Mouse (Mus musculus) c-Kit-positive CD71-positive TER-119-negative erythroid progenitor cells, embryonic 14.5 days (primary cell): Measurements from ENCODE around the gene Traf5.

Experiments
- DNase-seq: peaks from one replicate; pipeline ENCODE4 v3.0.0-alpha.2; 2013; ENCODE audit warnings: low read depth

The Traf5 gene

GRCm38 (mm10) chr1:192062682-192063081 is 29.7 kb downstream of the Traf5 start:
- no peak for DNase-seq

GRCm38 (mm10) chr1:192061666-192062306 is 30.6 kb downstream of the Traf5 start:
- no peak for DNase-seq

- no peak for DNase-seq
Measured at GRCm38 (mm10) chr1:192058911-192059310, 33.4 kb downstream of the Traf5 start.

GRCm38 (mm10) chr1:192053726-192054125 is 38.6 kb downstream of the Traf5 start:
- no peak for DNase-seq

GRCm38 (mm10) chr1:192052986-192053385 is 39.4 kb downstream of the Traf5 start:
- DNase-seq, result no peak

DNA sequence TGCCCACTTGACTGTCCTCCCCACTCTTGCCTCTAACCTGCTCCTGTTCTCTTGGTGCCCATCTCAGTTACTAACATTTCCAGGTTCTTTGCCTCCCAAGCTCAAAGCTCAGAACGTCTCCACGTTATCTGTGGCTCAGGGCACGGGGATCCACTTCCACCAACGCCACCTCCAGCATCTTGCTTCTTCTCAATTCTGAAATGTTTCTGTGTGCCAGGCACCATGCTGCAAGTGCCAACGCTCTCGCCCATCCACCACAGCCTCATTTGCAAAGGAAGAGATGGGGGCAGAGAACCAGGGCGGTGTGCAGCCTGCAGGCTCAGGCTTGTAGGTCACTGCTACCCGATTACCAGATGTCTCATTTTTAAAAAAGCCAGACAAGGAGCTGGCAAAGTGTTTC is 39.9 kb downstream of the Traf5 start:
- no peak for DNase-seq

DNA sequence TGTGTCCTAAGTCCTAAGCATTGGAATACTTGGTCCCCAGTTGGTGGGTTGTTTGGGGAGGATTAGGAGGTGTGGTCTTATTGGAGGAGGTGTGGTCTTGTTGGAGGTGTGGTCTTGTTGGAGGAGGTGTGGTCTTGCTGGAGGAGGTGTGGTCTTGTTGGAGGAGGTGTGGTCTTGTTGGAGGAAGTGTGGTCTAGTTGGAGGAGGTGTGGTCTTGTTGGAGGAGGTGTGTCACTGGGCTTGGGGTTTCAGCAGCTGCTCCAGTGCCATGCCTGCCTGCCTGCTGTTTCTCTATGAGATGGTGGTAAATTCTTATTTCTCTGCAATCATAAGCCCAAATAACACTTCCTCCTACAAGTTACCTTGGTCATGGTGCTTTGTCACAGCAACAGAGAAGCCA is 93.3 kb downstream of the Traf5 start:
- no peak for DNase-seq

GRCm38 (mm10) chr1:191996621-191997185 is 95.7 kb downstream of the Traf5 start:
- no peak for DNase-seq

- no peak for DNase-seq
Measured at GRCm38 (mm10) chr1:191995916-191996315, 96.4 kb downstream of the Traf5 start.

DNA sequence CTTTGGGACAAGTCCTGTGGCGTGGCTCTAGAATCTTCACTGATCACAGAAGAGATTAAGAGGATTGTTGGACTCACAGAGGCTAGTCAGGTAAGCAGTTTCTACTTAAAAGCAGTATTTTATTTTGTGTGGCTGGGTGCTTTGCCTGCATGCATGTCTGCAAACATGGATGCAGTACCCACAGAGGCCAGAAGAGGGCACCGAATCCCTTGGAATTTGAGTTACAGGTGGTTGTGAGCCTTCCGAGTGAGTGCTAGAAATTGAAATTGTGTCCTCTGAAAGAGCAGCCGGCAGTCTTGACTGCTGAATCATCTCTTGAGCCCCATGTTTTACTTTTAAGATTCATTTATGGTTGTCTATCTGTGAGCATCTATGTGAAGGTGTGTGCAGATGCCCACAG is 96.9 kb downstream of the Traf5 start:
- peak; percentile 69 for DNase-seq

GRCm38 (mm10) chr1:191994476-191994875 is 97.9 kb downstream of the Traf5 start:
- peak; percentile 70 for DNase-seq

- DNase-seq, result no peak
Measured at GRCm38 (mm10) chr1:191992040-191992780, 100.1 kb downstream of the Traf5 start.

GRCm38 (mm10) chr1:191989994-191990393 is 102.4 kb downstream of the Traf5 start:
- DNase-seq, result peak; percentile 91

- DNase-seq, result no peak
Measured at GRCm38 (mm10) chr1:191989060-191989459, 103.3 kb downstream of the Traf5 start.

- no peak for DNase-seq
Measured at GRCm38 (mm10) chr1:191988646-191989045, 103.7 kb downstream of the Traf5 start.

- no peak for DNase-seq
Measured at GRCm38 (mm10) chr1:191987481-191987769, 104.9 kb downstream of the Traf5 start.

DNA sequence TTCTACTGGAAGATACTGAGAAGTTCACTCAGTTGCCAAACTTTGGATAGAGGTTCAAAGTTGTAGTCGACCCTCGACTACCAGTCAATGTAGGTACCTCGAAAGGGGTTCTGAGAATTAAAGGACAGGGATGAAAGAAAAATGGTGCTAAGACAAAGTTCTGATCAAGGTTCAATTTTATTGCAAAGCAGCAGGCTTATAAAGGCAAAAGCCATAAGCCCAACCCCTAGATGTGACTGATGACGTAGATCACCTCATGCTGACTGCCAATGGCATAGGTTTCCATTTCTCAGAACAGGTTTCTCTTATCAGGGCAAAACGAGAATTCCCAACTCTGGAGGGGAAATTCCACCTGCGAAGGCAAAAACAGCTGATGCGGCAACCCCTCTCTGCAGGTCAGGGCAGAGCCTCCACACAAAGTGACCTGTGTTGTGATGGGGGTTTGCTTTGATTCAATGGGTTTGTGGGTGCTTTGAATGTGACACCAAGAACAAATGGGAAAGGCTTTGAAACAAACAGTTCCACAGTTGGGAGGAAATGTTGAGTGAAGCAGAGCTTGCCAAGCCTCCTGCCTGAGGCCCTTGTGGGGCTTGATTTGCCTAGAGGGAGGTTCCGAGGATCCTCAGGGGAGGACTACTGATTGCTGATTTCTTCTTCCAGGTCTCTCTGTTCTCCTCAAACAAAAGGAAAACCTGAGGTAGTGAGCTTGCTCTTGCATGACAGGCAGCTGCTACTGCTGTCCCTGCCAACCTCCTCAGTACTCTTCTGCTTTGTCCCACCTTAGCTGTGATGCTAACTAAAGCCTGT is 105.5 kb downstream of the Traf5 start:
- no peak for DNase-seq

DNA sequence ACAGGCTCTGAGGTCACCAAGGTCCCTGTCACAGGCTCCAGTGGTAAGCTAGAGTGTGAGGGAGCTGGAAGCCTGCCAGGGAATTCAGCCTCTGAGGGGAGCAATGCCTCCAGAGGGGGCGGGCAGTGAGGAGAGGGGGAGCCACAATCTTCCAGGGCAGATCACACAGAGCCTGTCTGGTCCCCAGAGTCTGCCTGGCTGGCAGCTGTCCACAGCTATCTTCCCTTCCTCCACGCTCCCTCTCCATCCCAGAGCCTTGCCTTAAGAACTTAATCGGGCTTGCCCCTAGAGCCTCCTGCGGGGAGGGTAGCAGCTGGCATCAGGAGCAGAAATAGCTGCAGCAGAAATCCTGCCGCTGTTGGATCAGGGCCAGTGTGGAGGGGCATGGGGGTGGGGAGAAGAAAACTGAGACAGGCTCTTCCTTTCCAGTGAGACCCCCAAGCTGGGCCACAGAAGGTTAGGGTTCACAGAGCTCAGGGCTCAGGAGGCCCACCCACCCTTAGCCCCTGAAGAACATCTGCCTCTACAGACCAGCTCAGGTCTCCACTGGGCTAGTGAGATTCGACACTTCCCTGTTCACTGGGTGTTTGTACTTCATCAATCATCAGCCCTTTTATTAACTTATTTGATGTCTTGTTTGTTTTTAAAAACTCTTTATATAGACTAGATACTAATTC is 110.8 kb downstream of the Traf5 start:
- DNase-seq, result no peak

DNA sequence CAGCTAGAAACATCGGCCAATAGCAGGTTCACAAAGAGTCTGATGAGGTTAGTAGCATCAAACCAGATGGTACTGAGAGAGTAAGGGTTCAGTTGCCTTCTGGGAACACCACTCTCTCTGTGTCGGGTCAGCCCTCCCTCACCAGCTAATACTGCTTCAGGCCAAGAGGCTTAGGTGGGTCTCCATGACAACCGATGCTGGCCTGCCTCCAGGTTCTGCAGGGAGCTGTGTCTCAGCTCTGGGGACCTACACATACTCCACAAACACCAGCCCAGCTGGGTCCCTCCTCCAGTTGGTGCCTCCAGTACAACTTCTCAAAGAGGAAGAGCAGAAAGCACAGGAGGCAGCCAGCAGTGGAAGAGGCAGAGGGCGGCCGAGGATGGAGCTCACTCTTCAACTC is 115.2 kb downstream of the Traf5 start, which contains the start of gene Rd3:
Gene Rd3 (plus strand): TSS at position 184 of the 400 bp plus-strand sequence.
- no peak for DNase-seq

DNA sequence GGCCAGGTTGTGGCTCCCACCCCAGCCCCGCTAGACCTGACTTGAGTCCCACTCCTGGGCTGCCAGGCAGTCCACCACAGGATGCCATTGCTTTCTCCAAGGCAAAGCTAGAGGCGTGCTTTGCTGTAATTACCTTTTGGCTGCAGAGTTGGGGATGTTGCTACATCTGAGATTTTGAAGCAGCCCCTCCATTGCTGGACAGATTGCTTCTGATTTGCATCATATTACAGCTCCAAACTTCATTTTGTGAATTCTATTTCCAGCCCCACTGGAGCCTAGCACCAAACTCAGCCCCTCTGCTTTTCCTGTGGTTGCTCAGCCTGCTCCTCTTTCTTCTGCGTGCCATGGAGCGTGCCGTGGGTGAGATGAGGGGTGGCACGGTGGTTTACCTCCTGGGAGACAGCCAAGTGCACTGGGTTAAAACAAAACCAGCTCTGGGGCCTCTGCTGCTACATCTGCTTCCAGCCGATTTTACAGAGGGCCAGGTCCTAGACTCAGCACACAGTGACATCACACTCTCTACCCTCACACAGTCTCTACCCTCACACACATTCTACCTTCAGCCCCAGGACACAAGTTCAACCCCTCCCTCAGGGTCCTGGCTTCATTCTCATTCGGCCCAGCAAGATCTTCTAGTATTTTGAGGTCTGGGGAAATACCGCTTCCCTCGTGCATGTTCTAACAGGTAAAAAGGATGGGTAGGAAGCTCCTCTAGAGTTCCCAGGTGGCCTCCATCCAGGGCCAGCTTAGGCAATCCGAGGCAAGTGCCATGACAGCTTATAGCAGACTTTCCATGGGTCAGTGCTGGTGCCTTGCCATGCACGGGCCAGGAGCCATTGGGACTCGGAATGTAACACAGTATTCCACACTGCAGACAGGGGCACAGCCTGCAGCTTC is 117.6 kb downstream of the Traf5 start:
- DNase-seq, result no peak

DNA sequence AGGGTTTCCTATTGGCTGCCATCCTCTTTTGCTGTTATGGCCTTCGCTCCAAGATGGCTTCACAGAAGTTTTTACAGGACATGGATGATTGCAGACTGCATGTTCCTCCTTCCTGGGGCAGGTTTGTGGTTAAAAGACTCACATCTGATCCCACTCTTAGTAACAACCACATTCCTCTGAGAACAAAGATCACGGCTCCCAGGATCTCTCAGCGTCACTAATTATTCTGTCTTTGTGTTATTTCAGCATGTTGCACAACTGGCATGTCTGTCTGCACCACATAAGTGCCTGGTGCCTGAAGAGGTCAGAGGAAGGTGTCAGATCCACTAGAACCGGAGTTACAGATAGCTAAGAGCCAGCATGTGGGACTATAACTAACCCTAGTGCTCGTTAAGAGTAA is 122.4 kb downstream of the Traf5 start:
- no peak for DNase-seq
